Mouse (Mus musculus) left cerebral cortex, adult 18-20 months (tissue): Measurements from ENCODE around the gene Patl1. TPM values are rescaled to one million over a fixed set of nuclear protein-coding genes. Genes with fewer than 3 reads are reported as not detected.
"Not testable (repeated sequence)": the region's sequence is repeated elsewhere in the genome, so short reads cannot be mapped to it uniquely, and the experiment has no call there.

Experiments used
- DNase-seq, 2 experiments: peaks; one replicate each; pipeline ENCODE4 v3.0.0; 2021 to 2022; ENCODE audit warnings: low spot score in 2 of 2, mixed read lengths in 1 of 2
- long read RNA-seq, 2 experiments: library from polyadenylated mRNA; stranded (forward); transcript quantifications; one replicate each; pipeline ENCODE4 v2.0.0; 2021
- total RNA-seq, 2 experiments: library from RNA; stranded (reverse); gene quantifications; 2 replicates each; pipeline ENCODE4 v1.2.3; 2021

Patl1 gene
- 10 to 100 TPM; 20.4 to 22.4 TPM for total RNA-seq
- long read RNA-seq, experiment 1, full-length matches to known transcripts = 9 of 21 reads
- long read RNA-seq, experiment 1, partial matches to known transcripts = 6 of 21 reads
- long read RNA-seq, experiment 1, other reads (novel, unspliced or antisense) = 6 of 21 reads
- long read RNA-seq, experiment 2, full-length matches to known transcripts = 2 of 11 reads
- long read RNA-seq, experiment 2, partial matches to known transcripts = 3 of 11 reads
- long read RNA-seq, experiment 2, other reads (novel, unspliced or antisense) = 6 of 11 reads

DNA sequence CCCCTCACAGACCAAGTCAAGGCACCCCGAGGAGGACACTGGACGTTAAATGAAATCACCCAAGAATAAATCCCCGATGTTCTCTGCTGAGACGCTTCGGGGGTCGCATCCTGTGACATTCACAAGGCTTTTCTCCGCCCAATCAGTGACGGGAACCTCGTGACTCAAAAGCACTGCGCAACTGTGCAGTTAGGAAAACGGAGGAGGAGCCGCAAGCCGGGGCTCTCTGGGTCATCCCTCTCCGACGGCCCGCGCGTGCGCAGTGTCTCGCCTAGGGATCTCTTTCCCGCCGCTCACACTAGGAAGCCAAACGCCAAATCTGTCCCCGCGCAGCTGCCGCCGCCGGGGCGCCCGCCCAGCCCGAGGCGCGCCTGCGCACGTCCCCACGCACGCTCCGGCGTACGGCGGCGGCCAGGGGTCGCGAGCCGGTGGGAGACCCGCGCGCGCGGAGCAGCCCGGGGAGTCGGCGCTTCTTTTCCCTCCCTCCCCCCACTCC lies at the start of gene Patl1:
Gene Patl1, plus strand, starts transcription at position 363 of the 496 bp plus-strand sequence.
- peak; percentile 98 for DNase-seq

DNA sequence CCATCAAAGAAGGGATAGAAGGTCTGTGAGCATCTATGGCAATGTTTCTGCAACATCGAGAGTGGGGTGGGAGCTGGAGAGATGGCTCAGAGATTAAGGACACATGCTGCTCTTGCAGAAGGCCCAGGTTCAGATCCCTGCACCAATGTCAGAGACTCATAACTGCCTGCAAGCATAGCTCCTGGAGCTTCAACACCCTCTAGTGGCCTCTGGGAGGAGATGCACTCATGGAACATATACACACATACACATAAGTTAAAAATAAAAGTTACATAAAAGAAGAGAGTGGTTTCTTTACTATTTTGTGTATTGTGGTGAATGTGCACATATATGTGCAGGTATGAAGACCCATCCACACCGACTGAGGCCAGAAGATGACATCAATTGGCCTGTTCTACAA lies 44.4 kb upstream of the Patl1 start:
- DNase-seq = no peak

DNA sequence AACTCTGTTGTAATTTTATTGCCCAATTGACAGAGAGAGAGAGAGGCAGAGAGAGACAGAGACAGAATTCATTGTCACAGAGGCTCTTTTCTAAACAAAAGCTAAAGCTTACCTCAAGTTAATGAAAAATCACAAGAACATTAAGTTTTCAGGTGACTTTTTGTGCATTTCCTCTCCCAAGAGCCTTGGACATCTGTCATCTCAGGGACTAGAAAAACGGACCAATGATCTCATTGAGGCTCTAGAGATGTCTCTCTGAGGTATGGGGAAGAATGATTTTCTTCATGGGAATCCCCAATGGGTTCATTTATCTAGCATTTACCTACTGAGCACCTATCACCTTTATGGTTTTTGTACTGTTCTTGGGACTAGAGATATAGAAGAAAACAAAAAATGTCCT lies 37.2 kb upstream of the Patl1 start, which contains the start of gene Olfr1419:
Gene Olfr1419, minus strand, starts transcription at position 101 of the 400 bp plus-strand sequence.
- DNase-seq = no peak

DNA sequence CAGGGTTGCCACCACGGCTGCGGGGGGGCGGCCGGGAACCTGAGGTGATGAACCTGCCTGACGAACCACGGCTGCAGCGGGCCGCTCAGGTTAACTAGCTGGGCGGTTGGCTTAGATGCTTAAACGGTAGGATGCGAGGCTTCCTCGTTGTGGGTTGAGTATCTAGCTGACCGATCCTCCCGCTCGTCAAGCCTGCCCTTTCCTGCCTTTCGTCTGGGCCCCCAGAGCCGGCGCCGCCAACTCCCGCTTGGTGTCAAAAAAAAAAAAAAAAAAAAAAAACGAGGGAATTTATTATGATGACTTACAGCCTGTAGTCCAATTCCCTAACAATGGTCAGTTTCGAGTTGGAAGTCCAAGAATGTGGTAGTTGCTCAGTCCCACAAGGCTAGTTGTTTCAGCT lies 33.8 kb upstream of the Patl1 start:
- DNase-seq = not testable (repeated sequence)

DNA sequence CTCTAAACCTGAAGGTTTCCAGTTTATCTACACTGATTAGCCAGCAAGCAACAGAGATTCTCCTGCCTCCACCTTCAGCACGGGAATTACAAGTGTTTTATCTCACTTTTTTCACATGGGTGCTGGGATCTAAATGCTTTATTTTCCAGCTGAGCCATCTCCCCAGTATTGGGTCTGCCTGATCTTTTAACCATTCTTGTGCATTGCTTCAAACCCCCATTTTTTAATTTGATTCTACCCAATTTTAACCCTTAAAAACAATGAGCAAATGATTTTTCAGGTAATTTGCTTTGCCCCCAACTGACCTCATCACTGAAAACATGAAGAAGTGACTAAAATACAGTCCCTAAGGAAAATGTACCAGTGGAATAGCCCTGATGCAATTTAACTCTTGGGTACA lies 25.9 kb upstream of the Patl1 start, which contains the start of gene Olfr1420:
Gene Olfr1420, plus strand, starts transcription at position 301 of the 400 bp plus-strand sequence.
- no peak for DNase-seq

DNA sequence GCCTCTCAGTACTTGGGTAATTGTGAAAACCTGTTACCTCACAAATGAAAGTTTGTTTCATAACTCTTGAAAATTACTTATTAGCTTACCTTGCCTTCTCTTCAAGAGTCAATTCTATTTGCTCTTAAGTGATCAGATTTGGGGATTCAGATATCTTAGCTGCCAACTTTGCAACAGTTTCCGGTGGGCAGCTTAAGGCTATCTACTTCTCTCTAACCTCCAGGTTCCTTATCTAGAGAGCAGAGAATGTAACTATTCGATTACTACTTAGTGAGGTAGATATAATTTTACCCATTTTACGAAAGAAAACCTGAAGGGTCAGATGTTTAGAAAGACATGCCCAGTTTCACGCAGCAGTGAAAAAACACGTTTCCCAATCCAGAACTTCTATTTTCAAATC lies 1.2 kb upstream of the Patl1 start:
- DNase-seq = no peak

DNA sequence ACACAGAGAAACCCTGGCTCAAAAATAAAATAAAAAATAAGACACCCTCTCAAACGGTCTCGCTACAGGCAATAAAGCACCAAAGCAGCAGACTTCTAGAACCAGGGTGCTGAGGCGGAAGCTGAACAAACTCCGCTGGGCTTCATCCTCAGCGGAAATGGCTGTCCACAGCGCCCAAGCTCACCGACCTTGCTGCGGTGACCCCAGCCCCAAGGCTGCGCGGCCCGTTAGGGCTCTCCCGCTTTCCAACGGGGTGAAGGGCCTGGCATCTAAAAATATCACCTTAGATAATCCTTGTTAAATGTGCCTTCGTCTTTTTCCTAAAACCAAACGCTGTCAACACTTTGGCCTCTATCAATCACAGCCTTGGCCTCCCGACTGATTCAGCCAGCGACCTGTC lies 596 bp upstream of the Patl1 start:
- peak; percentile 10 to 12 for DNase-seq

DNA sequence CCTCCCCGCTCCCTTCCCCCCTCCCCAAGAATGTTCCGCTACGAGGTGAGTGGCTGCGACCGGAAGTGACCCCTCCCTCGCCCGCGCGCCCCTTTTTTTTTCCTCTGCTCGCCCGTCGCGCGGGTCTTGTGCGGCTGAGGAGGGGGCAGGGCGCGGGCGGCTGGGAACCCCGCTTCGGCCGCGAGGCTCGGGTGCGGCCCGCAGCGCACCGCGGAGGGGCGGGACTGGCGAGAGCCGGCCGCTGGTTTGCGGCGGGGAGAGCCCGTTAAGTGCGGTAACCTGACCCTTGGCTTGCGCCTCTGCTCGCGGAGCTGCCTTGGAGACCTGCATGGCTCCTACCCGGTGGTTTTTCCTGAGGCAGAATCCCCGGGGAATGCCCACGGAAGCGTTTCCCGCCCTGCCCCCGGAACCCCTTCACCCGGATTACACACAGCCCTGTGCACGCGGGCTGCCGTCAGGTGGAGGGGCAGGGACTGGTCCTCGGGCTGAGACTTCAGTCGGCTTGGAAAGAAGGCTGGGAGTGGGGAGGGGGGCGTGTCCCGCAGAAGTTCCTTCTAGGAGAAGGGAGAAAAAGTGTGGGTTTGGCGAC lies 428 bp downstream of the Patl1 start:
- DNase-seq = peak; percentile 9 to 21

DNA sequence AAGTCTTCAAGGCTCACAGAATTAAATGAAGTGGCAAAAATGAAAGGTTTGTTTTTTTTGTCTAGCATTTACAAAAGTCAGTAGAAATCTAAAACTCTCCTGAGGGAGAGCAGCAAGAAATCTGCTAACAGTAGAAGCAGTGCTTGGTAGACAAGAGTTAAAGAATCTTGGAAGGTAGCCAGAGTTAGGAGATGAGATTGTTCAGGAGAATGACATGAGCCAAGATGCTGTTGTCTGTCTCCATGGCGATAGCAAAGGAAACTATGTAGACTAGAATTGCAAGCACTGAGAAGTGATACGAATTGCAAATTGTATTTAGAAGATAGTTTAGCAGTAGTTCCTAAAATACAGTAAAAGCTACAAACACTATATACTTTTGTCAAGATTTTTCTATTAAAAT lies 3.6 kb downstream of the Patl1 start:
- DNase-seq = no peak

DNA sequence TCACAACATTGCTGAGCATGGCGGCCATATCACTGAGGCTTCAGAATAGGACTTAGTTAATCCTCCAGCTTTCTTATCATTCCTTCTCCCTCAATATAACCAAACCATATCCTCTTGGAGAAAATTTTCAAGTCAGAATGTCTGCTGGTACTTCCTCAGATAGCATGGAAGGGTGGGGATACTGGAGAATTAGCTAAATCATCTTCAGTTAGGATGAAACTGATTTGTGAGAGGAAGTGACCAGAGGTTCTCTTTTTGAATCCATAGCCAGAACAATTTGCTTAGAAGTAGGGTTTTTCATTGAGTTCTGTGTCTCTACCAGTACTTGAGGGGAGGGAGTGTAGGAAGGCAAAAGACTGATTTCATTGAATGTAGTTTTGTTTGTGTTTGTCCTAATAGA lies 9.9 kb downstream of the Patl1 start:
- DNase-seq = no peak

DNA sequence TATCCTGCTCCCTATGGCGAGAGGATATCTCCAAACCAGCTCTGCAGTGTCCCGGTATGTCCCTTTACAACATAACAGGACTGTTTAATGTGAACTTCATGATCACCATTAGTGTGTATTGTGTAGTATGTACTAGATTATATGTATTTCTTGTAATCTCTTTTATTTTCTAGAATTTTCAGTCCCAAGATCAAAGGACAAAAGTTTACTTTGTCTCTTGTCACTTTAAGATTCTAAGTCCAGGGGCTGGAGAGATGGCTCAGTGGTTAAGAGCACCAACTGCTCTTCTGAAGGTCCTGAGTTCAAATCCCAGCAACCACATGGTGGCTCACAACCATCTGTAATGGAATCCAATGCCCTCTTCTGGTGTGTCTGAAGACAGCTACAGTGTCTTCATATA lies 10.3 kb downstream of the Patl1 start:
- not testable (repeated sequence) for DNase-seq

DNA sequence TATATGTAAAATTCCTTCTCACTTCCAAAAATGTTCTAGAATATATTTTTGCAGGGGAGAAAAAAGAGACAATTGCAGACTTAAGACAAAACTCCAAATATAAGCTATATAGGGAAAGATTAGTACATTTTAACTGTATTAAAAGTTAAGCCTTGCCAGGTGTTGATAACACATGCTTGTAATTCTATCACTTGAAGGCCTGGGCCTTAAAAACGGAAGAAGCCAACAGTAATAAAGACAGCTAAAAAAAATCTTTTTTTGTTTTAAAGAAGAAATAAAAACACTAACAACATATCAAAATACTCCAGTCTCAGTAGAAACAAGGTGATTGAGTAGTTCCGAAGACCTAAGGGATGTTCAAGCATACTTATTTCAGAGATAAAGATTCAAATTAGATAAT lies 14.2 kb downstream of the Patl1 start:
- DNase-seq = no peak

DNA sequence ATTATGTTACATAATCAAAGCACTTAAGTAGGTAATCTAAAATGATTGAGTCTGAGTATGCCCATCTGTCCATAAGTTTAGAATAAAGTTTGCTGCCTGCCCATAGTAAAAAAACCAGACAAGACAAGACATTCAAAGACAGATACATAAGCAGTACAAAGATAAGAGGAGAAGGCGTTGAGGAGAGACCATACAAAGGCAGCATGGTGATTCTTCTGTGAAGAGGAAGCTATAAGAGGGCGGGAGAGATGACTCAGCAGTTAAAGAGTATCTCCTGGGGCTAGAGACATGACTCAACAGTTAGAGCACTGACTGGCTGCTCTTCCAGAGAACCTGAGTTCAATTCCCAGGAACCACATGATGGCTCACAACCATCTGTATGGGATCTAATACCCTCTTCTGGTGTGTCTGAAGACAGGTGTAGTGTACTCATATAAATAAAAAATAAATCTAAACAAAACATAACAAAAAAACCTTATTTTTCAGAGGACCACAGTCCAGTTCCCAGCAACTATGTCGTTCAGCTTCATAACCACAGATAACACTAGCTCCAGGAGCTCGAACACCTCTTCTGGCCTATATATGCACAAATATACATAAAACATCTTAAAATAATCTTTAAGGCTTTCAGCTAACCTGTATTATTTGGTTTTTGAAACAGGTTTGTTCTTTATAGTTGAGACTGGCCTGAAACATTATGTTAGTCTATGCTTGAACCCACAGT lies 16.0 kb downstream of the Patl1 start:
- no peak for DNase-seq

DNA sequence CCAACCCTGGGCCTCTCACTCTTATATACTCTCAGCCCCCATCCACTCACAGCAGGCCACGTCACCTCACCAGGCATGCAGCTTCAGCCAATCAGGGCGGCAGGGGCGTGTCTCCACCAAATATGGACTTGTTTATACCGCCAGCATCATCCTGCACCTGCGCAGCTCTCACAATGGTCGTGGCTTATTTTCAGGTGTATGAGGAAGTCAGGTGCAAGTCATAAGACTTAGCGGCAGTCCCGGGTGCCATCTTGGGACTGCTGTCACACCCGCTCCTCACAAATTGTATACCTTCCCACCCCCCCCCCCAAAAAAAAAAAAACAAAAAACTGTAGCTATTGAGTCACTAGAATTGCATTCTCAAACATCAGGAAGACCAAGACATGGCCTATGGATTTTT lies 34.3 kb downstream of the Patl1 start:
- DNase-seq = not testable (repeated sequence)

DNA sequence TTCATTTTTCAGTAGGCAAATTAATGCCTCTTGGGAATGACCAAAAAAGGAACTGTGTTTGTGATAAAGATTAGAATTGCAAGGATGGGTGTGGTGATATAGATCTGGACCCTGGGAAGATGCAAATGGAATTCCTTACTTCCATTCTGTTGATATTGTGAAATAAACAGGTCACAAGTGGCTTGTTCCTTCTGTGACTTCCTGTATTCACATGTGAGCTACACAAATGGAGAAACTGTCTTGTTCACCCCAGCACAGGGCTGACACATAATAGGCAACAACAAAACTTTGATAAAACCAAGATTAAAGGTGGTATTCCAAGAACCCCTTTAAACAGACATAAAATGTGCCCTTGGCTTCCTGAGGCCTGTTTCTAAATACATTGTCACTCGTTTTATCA lies 37.7 kb downstream of the Patl1 start:
- DNase-seq = no peak

DNA sequence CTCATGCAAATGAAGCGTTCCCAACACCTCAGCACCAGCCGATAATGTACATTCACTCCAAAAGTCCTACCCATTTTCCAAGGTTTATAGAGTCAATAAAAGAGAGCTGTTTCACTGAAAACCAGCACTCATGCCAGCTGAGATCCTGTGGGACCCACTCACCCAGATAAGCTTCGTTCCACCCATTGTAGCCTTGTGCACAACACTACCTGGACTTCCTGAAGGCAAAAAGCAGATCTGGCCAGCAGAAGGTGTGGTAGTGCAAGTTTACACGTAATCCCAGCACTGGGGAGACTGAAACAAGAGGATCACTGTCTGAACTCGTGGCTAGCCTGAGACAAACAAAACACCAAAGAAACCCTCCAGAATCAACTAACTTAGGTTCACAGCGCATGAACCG lies 38.5 kb downstream of the Patl1 start:
- no peak for DNase-seq

DNA sequence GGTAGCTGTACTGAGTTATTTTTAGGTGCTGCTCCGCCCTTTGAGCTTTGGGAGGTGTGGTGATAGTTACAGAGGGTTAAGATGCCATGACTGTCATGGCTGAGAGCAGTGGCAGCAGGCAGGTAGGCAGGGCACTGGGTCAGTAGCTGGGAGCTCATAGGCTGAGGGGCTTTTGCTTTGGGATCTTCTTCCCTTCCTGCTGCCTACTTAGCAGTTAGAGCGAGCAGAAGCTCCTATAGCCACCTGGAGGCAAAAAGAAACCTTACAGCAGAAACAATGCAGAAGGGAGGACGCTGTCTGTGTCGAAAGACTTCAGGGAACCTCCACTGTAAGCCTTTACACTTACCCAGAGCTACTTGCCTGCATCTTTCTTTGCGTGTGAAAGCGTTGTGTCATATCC lies 42.0 kb downstream of the Patl1 start:
- no peak for DNase-seq

DNA sequence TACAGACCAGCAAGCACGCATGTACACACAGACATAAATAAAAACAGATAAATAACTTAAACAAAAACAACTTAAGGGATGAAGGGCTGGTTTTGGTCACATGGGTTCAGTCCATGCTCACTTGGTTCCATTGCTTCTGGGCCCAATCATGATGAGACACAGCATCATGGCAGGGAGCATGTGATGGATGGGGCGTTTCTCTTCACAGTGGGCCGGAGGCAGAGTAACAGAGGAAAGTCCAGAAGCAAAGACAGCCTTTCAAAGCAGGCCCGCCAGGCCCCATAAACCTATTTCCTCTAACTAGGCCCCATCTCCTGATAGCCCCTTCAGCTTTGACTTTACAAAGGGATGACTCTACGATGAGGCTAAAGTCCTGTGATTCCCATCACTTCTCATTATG lies 44.4 kb downstream of the Patl1 start:
- no peak for DNase-seq

DNA sequence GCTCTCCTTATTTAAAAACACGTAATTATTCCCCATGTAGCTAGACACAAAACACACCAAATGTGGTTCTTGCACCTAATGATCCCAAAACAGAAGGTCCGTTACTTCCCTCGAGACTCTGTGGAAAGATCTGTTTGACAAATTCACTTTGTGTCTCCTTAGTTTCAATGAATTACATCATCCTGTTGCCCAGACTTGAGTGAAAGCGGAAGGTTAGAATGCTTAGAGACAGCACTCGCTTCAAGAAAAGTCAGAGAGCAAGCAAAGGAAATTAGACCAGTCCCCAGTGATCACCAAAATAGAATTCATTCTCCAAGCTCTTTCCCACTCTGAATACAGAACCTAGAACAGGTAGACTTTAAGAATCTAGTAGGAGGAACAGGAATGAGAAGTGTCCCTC lies 45.2 kb downstream of the Patl1 start:
- DNase-seq = no peak

DNA sequence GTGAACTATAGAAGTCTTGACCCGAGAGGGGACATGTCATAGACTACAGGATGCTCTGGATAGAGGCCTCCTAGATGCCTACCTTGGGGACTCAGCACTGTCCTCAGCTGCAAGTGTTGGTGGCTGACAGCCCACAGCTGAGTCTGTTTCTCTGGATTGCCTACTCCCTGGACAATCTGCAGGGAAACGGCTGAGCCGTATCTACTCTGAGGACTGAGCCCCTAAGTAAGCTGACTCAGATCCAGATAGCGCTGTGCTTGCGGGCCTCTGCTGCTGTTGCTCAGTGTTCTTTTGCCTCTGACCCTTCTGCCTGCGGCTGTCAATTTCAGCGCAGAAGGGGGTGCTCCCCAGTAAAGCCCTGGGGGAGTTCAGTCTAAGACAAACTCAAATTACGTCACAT lies 45.6 kb downstream of the Patl1 start:
- no peak for DNase-seq

DNA sequence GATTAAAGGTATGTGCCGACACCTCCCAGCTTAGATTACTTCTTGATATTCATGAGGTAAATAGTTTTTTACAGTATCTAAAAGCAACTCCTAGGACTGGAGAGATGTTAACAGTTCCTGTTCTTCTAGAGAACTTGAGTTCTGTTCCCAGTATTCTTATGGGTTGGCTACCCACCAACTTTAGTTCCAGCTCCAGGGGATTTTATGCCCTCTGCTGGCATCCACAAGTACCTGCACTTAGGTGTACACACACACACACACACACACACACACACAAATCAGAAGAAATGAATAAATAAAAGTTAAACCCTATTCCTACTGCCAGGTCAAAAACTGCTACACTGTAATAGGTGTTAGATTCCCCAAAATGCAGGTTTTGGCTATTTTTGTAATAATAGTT lies 52.1 kb downstream of the Patl1 start:
- DNase-seq = no peak
